Mouse (Mus musculus): ENCODE data around the gene Fam166a. TPM values are rescaled to one million over a fixed set of nuclear protein-coding genes. Genes with fewer than 3 reads are reported as not detected.

Gene Fam166a
- polyA plus RNA-seq, 1 experiment from 2014 or later = 0.94 TPM

GRCm38 (mm10) chr2:25181891-25182397 lies 36.6 kb upstream of the Fam166a start:
- no peaks in the 10 kb centered on the region for H3K27me3 ChIP-seq (ENCODE audit: control insufficient read depth, insufficient read depth, low read length)

GRCm38 (mm10) chr2:25182664-25183063 lies 35.9 kb upstream of the Fam166a start:
- H3K9ac ChIP-seq (ENCODE audit: low read length) = peak overlapping the region; percentile 91
- DNase-seq (ENCODE audit: low spot score, missing footprints) = peak; percentile 91
- peaks cover 65% of the 10 kb centered on the region for H3K4me1 ChIP-seq (ENCODE audit: control insufficient read depth, insufficient read depth, low read length)
- peak overlapping the region; percentile 74 for H3K4me2 ChIP-seq
- 6% methylated on average over 6 of the region's 6 CpGs for WGBS
- H3K27me3 ChIP-seq (ENCODE audit: control insufficient read depth, insufficient read depth, low read length) = no peaks in the 10 kb centered on the region
- peak overlapping the region; percentile 87 for H3K4me3 ChIP-seq (ENCODE audit: low read depth, low read length)
- ATAC-seq (ENCODE audit: low FRiP score) = no peak
- H3K36me3 ChIP-seq (ENCODE audit: control insufficient read depth, insufficient read depth, low read length) = peaks cover 6% of the 10 kb centered on the region; the same call in 1 of the 2 replicates
- no peaks in the 10 kb centered on the region for H3K9me3 ChIP-seq (ENCODE audit: control insufficient read depth, low read length)
- H3K27ac ChIP-seq (ENCODE audit: low read depth, low read length) = peak overlapping the region; percentile 95; the same call in 1 of the 2 replicates

More at GRCm38 (mm10) chr2:25181891-25182397, 36.6 kb upstream of the Fam166a start:
- peak overlapping the region; percentile 87 for H3K4me3 ChIP-seq (ENCODE audit: low read depth, low read length)
- H3K36me3 ChIP-seq (ENCODE audit: control insufficient read depth, insufficient read depth, low read length) = peaks cover 6% of the 10 kb centered on the region; the same call in 1 of the 2 replicates
- peak overlapping the region; percentile 95 for H3K27ac ChIP-seq (ENCODE audit: low read depth, low read length)
- 0% methylated on average over 17 of the region's 17 CpGs for WGBS
- H3K4me2 ChIP-seq = peak overlapping the region; percentile 74
- H3K9me3 ChIP-seq (ENCODE audit: control insufficient read depth, low read length) = no peaks in the 10 kb centered on the region
- peak overlapping the region; percentile 91 for H3K9ac ChIP-seq (ENCODE audit: low read length)
- peaks cover 72% of the 10 kb centered on the region for H3K4me1 ChIP-seq (ENCODE audit: control insufficient read depth, insufficient read depth, low read length)
- ATAC-seq (ENCODE audit: low FRiP score) (no peak), DNase-seq (ENCODE audit: low spot score, missing footprints) (peak; percentile 95)

GRCm38 (mm10) chr2:25183336-25183735 lies 35.2 kb upstream of the Fam166a start:
- ATAC-seq (ENCODE audit: low FRiP score) (no peak), DNase-seq (ENCODE audit: low spot score, missing footprints) (peak; percentile 85)
- peaks cover 58% of the 10 kb centered on the region for H3K4me1 ChIP-seq (ENCODE audit: control insufficient read depth, insufficient read depth, low read length)
- H3K27me3 ChIP-seq (ENCODE audit: control insufficient read depth, insufficient read depth, low read length) = no peaks in the 10 kb centered on the region
- H3K36me3 ChIP-seq (ENCODE audit: control insufficient read depth, insufficient read depth, low read length) = peaks cover 6% of the 10 kb centered on the region; the same call in 1 of the 2 replicates
- peak overlapping the region; percentile 74 for H3K4me2 ChIP-seq
- 65% methylated on average over 2 of the region's 2 CpGs for WGBS
- H3K4me3 ChIP-seq (ENCODE audit: low read depth, low read length) = peak overlapping the region; percentile 87
- H3K9me3 ChIP-seq (ENCODE audit: control insufficient read depth, low read length) = no peaks in the 10 kb centered on the region
- H3K9ac ChIP-seq (ENCODE audit: low read length) = peak overlapping the region; percentile 33
- peak overlapping the region; percentile 95; the same call in 1 of the 2 replicates for H3K27ac ChIP-seq (ENCODE audit: low read depth, low read length)

GRCm38 (mm10) chr2:25184496-25184895 lies 34.0 kb upstream of the Fam166a start:
- H3K9ac ChIP-seq (ENCODE audit: low read length) = no peak overlapping the region
- H3K4me2 ChIP-seq = peak overlapping the region; percentile 70
- H3K4me3 ChIP-seq (ENCODE audit: low read depth, low read length) = peak overlapping the region; percentile 10
- ATAC-seq (ENCODE audit: low FRiP score) (no peak), DNase-seq (ENCODE audit: low spot score, missing footprints) (peak; percentile 87)
- peak overlapping the region; percentile 98 for H3K27ac ChIP-seq (ENCODE audit: low read depth, low read length)
- 88% methylated on average over 7 of the region's 7 CpGs for WGBS
- no peaks in the 10 kb centered on the region for H3K27me3 ChIP-seq (ENCODE audit: control insufficient read depth, insufficient read depth, low read length)
- peaks cover 47% of the 10 kb centered on the region for H3K4me1 ChIP-seq (ENCODE audit: control insufficient read depth, insufficient read depth, low read length)
- peaks cover 6% of the 10 kb centered on the region; the same call in 1 of the 2 replicates for H3K36me3 ChIP-seq (ENCODE audit: control insufficient read depth, insufficient read depth, low read length)
- no peaks in the 10 kb centered on the region for H3K9me3 ChIP-seq (ENCODE audit: control insufficient read depth, low read length)

GRCm38 (mm10) chr2:25185625-25186574 lies 32.6 kb upstream of the Fam166a start:
- Histone ChIP-seq H3K9me3 (ENCODE audit: control insufficient read depth, low read length) (no peaks in the 10 kb centered on the region), H3K27me3 (ENCODE audit: control insufficient read depth, insufficient read depth, low read length) (no peaks in the 10 kb centered on the region), H3K4me2 (peak overlapping the region; percentile 70), H3K4me3 (ENCODE audit: low read depth, low read length) (peak overlapping the region; percentile 42), H3K9ac (ENCODE audit: low read length) (peak overlapping the region; percentile 82), H3K4me1 (ENCODE audit: control insufficient read depth, insufficient read depth, low read length) (peaks cover 38% of the 10 kb centered on the region), H3K27ac (ENCODE audit: low read depth, low read length) (peak overlapping the region; percentile 98), H3K36me3 (ENCODE audit: control insufficient read depth, insufficient read depth, low read length) (peaks cover 6% of the 10 kb centered on the region; the same call in 1 of the 2 replicates)
- ATAC-seq (ENCODE audit: low FRiP score) (peak; percentile 87), DNase-seq (ENCODE audit: low spot score, missing footprints) (peak; percentile 99)
- under 1% methylated on average over 60 of the region's 64 CpGs for WGBS

- Histone ChIP-seq H3K9me3 (ENCODE audit: control insufficient read depth, low read length) (no peaks in the 10 kb centered on the region), H3K4me3 (ENCODE audit: low read depth, low read length) (peak overlapping the region; percentile 42), H3K4me1 (ENCODE audit: control insufficient read depth, insufficient read depth, low read length) (peaks cover 38% of the 10 kb centered on the region), H3K27ac (ENCODE audit: low read depth, low read length) (peak overlapping the region; percentile 98), H3K9ac (ENCODE audit: low read length) (peak overlapping the region; percentile 82), H3K36me3 (ENCODE audit: control insufficient read depth, insufficient read depth, low read length) (peaks cover 6% of the 10 kb centered on the region; the same call in 1 of the 2 replicates), H3K27me3 (ENCODE audit: control insufficient read depth, insufficient read depth, low read length) (no peaks in the 10 kb centered on the region), H3K4me2 (peak overlapping the region; percentile 70)
- ATAC-seq (ENCODE audit: low FRiP score) (no peak), DNase-seq (ENCODE audit: low spot score, missing footprints) (no peak)
- 26% methylated on average over 5 of the region's 5 CpGs for WGBS
Observed at GRCm38 (mm10) chr2:25186575-25186930, 32.0 kb upstream of the Fam166a start.

DNA sequence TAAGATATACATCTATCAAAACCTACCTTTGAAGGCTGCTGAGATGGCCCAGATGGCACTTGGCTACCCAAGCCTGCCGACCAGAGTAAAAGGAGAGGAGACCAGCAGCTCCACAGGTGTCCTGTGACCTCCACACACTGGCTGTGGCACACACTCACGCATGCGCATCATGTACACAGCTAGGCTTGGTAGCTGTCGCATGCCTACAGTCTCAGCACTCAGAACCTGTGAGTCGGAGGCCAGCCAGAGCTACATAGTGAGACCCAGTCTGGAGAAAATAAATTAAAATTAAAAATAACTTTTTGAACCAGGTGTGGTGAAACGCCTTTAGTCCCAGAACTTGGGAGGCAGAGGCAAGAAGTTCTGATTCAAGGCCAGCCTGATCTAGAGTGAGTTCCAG lies 30.7 kb upstream of the Fam166a start:
- H3K4me1 ChIP-seq (ENCODE audit: control insufficient read depth, insufficient read depth, low read length) = peaks cover 34% of the 10 kb centered on the region
- no peak overlapping the region for H3K9ac ChIP-seq (ENCODE audit: low read length)
- H3K36me3 ChIP-seq (ENCODE audit: control insufficient read depth, insufficient read depth, low read length) = peaks cover 6% of the 10 kb centered on the region; the same call in 1 of the 2 replicates
- 85% methylated on average over 6 of the region's 6 CpGs for WGBS
- no peak overlapping the region for H3K27ac ChIP-seq (ENCODE audit: low read depth, low read length)
- peak; percentile 68 for DNase-seq (ENCODE audit: low spot score, missing footprints)
- ATAC-seq (ENCODE audit: low FRiP score) = no peak
- H3K27me3 ChIP-seq (ENCODE audit: control insufficient read depth, insufficient read depth, low read length) = no peaks in the 10 kb centered on the region
- H3K9me3 ChIP-seq (ENCODE audit: control insufficient read depth, low read length) = no peaks in the 10 kb centered on the region
- H3K4me3 ChIP-seq (ENCODE audit: low read depth, low read length) = no peak overlapping the region
- no peak overlapping the region for H3K4me2 ChIP-seq

GRCm38 (mm10) chr2:25193330-25193770 lies 25.2 kb upstream of the Fam166a start:
- Histone ChIP-seq H3K36me3 (ENCODE audit: control insufficient read depth, insufficient read depth, low read length) (no peaks in the 10 kb centered on the region), H3K9ac (ENCODE audit: low read length) (peak overlapping the region; percentile 27; the same call in 1 of the 2 replicates), H3K4me2 (no peak overlapping the region), H3K27ac (ENCODE audit: low read depth, low read length) (no peak overlapping the region), H3K27me3 (ENCODE audit: control insufficient read depth, insufficient read depth, low read length) (peaks cover 29% of the 10 kb centered on the region), H3K4me3 (ENCODE audit: low read depth, low read length) (no peak overlapping the region), H3K9me3 (ENCODE audit: control insufficient read depth, low read length) (no peaks in the 10 kb centered on the region), H3K4me1 (ENCODE audit: control insufficient read depth, insufficient read depth, low read length) (peaks cover 5% of the 10 kb centered on the region; the same call in 1 of the 2 replicates)
- 6% methylated on average over 6 of the region's 6 CpGs for WGBS
- ATAC-seq (ENCODE audit: low FRiP score) (peak; percentile 82), DNase-seq (ENCODE audit: low spot score, missing footprints) (peak; percentile 99)
